Mouse (Mus musculus): ENCODE data around the gene Zmiz2.
"Not testable (repeated sequence)": the region's sequence is repeated elsewhere in the genome, so short reads cannot be mapped to it uniquely, and the experiment has no call there.

Zmiz2 gene

DNA sequence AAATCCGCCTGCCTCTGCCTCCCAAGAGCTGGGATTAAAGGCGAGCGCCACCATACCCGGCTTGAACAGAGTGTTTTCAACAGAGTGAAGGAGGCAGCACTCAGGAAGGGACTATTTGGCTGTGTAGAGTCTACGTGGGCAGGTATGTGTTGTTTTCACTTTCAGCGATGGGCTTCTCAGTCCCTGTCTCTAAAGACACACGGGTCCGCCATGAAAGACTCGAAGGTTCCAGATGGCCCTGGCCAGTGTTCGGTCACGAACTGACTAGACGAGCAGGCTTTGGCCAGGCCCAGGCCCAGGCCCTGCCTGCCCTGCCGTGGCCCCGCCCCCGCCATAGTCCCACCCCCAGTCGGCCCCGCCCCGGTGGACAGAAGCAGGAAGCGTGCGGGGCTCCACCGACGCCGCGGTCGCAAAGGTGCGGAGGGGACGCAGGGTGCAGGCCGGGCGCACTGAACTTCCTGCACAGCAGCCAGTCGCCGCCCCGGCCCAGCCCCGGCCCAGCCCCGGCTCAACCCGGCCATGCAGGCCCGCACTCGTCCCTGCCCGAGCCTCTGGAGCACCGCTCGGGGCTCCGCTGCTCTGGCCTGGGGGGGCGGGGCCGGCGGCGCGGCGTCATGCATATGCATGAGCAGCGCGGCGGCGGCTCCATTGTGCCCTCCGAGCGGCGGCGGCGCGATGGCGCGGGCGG lies at the start of gene Zmiz2:
Gene Zmiz2, plus strand, starts transcription at position 349 of the 688 bp plus-strand sequence.
- peak; percentile 97 to 98 for DNase-seq

DNA sequence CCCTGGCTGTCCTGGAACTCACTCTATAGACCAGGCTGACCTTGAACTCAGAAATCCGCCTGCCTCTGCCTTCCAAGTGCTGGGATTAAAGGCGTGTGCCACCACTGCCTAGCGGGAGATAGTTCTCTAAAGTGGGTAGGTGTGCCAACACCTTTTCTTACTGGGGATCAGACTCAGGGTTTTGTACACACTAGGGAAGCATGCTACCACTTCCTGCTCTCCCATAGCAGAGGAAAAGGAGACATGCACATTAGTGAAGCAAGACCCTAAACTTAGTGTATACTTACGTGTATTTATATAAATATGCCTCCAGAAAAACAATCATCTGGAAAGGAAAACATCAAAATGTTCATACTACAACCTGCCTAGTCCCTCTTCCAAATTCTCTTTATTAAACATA lies 42.9 kb upstream of the Zmiz2 start:
- no peak for DNase-seq

DNA sequence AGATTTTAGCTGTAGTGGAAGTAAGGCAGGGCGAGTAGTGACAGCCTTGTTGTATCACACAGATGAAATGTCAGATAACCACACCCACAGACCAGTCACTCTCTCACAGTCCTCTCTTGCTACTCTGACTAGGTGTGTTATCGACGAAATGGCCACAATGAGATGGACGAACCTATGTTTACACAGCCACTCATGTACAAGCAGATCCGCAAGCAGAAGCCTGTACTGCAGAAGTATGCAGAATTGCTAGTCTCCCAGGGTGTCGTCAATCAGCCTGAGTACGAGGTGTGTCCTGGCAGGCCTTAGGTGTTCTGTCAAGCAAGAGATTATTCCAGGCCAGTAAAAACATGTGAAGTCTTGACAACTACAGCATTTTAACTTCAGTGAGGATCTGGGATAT lies 41.9 kb upstream of the Zmiz2 start:
- peak in 1 of 2 experiments; percentile 16 for DNase-seq

DNA sequence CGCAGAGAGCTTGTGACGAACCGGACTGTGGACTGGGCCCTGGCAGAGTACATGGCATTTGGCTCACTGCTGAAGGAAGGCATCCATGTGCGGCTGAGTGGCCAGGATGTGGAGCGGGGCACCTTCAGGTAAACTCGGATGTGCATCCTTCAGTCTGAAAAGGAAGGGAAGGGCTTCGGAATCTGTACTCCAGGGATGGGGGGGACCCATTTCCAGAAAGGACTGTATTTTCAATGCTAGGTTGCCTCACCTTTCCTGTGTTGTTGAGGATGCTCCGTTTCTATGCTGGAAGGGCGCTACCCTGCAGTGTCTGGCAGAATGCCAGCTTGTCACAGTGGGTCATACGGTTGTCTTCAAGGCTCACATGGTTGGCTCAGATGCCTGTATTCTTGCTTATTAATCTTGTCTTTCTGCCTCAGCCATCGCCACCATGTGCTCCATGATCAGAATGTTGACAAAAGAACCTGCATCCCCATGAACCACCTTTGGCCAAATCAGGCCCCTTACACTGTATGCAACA lies 40.1 kb upstream of the Zmiz2 start:
- no peak for DNase-seq

DNA sequence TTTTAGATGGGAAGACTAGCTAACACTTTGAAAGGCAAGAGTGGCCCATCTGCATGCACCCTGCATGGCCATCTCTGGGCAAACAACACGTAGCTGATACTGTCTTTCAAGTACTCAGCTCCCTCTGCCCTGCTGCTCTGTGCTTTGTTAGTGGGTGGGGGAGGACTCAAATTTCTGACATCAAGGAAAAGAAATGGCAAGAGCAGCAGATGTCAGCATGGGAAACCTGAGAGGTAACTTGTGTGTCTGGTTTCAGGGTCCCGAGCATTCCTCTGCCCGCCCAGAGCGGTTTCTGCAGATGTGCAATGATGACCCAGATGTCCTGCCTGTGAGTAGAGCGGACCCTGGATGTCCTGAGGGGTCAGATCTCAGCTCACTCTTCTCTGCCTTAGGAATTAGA lies 39.3 kb upstream of the Zmiz2 start:
- no peak for DNase-seq

DNA sequence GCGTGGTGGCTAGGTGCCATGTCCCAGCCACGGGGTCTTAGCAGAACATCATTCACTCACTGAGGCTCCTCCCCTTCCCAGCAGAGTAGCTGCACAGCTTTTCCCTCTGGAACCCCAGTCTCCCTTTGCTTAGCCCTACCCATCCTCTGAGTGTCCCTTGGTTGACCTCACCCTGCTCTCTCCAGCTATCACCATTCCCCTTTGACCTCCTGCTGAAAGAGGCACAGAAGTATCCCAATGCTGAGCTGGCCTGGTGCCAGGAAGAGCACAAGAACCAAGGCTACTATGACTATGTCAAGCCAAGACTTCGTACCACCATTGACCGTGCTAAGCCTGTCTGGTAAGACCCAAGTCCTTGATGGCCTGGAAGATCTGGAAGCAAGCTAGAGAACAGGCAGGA lies 33.8 kb upstream of the Zmiz2 start:
- DNase-seq: no peak

DNA sequence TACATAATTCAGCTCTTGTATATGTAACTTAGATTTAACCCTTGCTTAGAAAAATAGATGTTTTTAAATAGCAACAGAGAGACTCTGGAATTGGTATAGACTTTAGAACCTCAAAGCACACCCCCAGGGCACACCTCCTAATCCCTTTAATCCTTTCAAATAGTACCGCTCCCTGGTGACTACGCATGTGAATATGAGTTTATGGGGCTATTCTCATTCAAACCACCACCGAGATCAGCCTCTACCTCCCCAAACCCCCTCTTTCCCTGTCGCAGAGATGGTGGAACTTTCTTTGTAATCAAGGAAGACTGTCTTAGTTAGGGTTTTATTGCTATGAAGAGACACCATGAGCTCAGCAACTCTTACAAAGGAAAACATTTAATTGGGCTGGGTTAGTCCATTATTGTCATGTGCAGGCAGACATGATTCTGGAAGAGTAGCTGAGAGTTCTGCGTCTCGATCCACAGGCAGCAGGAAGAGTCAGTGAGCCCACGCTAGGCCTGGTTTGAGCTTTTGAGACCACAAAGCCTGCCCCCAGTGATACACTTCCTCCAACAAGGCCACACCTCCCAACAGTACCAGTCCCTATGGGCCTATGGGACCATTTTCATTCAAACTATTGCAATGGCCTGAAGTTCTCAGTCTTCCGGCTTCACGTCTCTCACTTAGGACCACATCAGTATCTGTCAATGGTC lies 24.1 kb upstream of the Zmiz2 start:
- no peak for DNase-seq

DNA sequence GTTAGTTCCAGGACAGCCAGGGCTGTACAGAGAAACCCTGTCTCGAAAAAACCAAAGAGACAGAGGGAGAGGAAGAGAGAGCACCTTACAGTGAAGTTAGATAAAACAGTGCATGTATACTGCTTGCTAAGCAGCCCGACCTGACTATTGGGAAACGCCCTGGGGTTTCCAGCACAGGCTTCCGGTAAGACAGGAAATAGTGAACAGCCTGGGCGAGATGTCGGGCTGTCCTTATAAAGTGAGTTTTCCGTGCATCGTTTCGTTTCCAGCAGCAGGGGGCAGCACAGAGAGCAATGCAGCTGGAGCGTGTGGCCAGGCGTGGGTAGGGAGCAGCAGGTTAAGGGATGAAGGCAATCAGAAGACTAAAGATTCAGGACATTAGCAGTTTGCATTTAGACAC lies 23.0 kb upstream of the Zmiz2 start:
- peak; percentile 83 to 85 for DNase-seq

DNA sequence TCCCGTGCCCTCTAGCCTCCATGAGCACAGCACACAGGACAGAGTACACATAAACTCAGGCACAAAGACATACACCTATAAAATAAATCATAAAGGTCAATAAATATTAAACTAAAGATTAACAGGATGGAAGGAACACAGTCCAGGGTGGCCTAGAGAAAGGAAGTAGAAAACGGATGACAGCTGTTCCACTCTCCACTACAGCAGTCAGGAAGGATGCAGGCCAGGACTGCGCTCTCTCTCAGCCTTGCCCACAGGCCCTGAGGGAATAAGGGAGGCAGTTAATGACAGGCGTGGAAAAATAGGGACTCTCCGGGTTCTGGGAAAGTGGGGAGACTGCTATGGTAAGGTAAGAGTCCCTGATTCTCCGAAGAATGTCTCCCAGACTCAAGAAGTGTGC lies 22.4 kb upstream of the Zmiz2 start:
- no peak for DNase-seq

DNA sequence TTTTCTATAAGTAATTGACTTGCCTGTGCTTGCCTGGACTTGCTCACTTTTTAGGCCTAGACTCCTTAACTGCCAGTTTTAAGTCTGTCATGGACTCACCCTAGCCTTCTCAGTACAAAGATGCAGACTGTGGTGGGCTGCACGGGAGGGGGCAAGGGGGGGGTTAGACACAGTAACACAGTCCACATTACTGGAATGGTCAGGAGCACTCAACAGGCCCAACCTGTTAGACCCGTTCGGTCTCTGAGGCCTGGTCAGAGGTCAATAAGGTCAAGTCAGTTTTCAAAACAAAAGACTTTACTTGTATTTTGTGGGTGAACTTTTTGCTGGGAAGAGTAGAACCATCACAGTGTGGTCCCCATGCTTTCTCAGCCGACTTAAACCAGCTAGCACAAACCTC lies 21.7 kb upstream of the Zmiz2 start:
- peak in 1 of 2 experiments; percentile 37 for DNase-seq

DNA sequence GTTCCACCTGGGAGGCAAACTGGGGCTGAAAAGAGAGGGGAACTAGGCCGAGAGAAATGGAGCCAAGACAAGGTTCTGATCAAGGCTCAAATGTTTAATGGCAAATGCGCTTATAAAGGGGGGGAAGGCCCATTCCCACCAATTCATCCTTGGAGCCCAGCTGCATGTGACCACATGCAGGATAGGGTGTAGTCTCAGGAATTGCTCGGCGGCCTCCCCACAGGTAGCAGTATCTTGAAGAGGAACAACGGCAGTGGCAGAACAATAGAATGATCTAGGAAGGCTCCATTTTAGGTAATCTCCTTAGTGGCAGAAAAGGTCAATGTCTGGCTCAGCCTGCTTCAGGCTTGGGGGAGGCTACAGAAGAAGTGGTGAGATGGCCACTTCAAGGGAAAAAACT lies 20.9 kb upstream of the Zmiz2 start:
- not testable (repeated sequence) for DNase-seq

DNA sequence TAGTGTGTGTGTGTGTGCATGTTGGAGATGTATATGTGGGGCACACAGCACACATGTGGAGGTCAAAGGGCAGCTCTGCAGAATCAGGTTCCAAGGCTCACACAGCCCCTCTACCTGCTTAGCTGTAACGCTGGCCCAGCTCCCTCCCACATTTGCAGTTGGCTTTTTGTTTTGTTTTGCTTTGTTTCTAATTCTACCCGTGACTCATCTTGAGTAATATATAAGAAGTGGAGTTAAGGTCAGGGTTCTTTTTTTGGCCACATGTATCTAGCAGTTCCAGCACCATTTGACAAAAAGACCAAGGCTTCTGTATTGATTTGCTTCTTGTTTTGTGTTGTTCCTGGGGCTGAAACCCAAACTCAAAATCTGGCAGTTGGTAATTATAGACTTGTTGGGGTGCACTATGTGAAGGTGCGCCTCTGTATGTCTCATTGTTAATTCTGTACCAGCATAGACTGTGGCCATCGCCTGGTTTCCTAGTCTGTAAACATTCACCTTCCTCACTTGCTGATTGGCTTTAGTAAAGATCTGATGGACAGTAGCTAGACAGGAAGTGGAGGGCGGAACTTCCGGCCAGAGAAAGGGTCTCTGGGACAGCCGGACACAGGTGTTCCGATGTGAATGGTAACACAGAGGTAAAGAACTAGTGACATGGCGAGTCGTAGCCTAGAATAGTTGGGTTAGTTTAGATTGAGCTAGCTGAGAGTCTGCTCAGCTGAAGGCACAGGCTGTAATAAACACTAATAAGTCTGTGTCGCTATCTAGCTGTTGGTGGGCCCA lies 17.3 kb upstream of the Zmiz2 start:
- no peak for DNase-seq

DNA sequence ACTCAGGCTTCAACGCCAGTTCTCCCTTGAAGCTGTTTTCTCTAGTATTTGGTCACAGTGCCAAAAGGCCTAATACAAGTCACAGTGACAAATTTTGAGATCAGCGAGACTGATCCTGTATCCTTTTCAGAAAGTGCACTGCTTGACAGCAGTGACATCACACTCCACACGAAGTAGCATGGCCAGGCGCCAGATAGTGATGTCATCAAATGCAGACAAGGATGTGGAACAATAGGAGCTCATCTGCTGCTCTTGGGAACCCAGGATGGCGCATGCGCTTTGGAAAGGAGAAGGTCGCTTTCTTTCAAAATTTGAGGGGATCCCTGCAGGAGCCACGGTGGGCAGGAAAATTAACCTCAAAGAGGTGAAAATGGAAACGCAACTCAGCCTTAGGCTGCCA lies 16.1 kb upstream of the Zmiz2 start:
- DNase-seq: no peak

DNA sequence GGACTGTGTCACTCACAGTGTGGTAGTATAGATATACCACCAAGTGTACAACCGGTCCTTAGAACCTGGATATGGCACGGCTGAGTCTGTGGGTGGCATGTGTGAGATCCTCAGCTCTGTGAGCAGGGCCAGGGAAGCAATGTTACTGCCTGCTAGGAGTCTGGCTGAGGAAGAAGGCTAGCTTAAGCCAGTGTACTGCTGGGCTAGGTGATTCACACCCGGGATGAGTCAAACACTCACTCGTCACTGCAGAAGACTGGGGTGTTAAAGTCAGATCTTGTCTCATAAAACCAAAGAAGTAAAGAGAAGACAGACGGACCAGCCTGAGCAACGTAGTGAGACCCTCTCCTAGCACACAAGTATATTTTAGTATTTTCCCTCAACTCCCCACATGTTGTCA lies 8.0 kb upstream of the Zmiz2 start:
- no peak for DNase-seq

DNA sequence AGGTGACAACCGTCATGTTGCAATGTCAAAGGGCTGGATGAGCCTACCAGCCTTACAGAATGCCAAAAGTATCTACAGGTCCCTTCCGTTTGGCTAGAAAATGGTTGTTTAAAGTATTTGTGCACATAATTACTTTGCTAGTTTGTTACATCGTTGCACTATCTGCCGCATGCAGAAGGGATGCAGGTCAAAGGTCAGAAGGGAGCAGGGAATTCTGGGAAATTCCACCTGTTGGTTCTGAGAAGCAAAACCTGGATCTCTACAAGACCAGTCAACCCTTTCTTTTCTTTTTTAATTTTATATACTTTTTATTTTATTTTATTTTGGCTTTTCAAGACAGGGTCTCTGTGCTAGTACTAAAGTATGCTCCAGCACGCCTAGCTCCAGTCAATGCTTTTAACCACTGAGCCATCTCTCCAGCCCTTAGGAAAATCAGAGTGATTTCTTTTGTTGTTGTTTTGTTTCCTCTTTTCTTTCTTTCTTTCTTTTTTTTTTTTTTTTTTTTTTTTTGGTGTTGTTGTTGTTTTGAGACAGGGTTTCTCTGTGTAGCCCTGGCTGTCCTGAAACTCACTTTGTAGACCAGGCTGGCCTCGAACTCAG lies 648 bp upstream of the Zmiz2 start:
- DNase-seq: no peak

DNA sequence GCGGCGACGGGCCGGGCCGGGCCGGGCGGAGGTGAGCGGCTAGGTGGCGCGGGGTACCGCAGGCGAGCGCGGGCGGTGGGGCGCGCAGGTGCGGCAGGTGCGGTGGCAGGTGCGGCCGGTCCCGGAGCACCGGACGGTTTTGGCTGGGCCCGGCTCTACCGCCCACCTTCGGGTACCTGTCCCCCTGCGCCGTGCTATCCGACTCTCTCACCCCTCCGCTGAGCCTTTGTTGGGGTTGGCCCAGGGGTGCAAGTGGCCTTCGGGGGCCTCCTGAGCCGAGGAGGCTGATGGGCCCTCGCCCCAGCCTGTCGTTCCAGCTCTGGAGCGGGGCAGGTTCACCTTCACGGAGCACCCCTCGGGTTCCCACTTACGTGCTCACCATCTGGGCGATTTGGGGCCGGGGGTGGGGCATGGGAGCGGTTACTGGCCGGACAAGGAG lies 628 bp downstream of the Zmiz2 start:
- DNase-seq: peak in 1 of 2 experiments; percentile 65

DNA sequence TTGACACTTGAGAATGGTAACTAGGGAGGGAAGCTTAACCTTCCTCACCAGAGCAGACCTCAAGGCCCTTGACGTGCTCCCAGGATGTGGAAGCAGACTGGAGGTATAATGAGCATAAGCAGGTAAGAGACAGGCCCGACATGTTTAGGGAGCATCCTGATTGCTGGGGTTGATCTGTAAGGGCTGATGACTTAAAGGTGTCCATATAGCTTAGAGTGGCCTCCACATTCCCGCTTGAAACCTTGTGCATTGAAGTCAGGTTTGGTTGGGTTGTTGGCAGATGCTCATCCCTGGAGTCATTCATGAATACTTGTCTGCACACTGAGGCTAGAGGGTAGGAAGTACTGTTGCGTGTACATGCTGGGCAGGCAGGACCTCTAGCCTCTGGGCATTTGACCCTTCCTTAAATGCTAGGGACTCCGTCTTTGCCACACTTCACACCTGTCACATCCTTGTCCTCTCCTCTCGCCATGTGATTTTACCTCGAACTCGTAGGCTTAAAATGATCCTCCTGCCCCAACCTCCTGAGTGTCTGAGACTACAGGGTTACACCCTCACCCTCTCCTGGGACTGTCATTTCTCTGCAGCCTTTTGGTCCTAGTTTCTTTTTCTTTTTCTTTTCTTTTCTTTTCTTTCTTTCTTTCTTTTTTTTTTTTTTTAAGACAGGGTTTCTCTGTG lies 1.6 kb downstream of the Zmiz2 start:
- no peak for DNase-seq

DNA sequence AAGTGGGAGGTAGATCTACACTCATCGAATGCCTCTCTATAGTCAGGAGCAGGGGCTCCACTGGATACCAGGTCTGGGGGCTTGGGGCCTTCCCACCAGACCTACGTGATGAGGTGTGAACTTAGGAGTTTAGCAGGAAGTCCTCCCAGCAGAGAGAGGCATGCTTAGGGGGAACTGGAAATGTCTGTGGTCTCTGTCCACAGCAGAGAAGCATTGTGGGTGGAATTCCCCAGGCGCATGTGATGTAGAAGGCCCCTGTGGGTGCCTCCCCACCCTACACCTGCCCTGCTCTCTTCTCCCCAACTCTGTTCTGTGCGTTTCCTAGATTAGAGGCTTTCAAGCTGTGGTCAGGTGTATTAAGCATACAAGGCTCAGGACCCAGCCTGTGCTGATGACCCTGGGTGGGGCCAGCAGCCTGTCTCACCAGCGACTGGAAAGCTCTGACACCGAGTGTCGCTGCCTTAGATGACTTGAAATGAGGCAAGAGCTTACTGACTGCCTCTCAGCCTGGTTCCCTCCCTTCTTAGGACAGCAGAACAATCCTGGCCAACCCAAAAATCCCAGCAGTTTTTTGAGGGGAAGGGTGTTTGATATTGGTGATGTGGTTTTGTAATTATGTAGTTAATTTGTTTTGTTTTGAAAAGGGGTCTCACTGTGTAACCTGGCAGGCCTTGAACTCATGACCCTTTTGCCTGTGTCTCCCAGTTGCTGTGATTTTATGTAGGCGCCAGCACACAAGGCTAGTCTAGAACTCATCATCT lies 2.8 kb downstream of the Zmiz2 start:
- no peak for DNase-seq

DNA sequence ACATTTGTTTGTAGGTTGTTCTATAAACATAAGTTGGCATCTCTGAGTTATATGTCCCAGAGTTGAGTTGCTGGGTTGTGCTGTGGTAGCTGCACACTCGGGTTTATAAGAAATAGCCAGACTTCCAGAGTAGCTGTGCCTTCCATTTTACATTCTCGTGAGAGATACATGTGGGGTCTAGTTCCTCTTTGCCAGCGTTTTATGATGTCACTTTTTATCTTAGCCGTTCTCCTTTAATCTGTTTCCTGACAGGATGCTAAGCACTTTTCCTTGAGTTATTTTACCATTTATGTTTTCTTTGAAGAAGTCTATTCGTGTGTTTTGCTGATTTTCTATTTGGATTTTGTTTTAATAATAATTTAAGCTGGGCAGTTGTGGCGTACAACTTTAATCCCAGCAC lies 4.0 kb downstream of the Zmiz2 start:
- no peak for DNase-seq

DNA sequence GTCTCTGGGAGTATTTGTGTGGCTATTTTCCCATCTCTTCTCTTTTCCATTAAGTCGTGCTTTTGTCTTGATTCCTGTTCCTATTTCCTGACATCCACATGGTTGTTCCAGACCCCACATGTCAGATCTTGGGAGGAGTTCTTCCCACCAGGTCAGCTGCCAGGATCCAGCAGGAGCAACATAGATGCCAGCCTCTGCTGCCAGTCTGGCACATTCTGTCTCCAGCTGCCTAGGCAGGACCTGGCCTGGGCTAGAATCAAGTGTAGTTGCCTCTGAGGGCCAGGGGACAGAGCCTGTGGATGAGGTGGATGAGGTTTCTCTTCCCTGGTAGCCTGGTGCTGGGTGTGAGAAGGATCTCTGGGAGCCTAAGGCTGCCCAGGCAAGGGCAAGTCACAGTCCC lies 5.0 kb downstream of the Zmiz2 start:
- no peak for DNase-seq

DNA sequence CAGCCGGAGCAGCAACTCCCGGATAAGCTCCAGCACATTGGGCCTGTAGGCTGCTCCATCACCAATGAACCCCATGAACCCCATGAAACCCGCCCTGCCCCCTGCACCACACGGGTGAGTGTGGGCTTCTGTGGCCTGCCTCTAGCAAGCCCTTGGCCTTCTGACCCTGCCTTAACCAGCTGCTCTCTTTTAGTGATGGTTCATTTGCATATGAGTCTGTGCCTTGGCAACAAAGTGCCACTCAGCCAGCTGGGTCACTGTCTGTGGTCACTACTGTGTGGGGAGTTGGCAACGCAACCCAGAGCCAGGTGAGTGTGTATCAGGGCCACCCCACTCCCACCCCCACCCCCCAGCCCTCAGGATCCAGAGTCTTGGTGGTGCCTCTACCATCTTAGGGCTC lies 6.7 kb downstream of the Zmiz2 start:
- DNase-seq: peak in 1 of 2 experiments; percentile 52

DNA sequence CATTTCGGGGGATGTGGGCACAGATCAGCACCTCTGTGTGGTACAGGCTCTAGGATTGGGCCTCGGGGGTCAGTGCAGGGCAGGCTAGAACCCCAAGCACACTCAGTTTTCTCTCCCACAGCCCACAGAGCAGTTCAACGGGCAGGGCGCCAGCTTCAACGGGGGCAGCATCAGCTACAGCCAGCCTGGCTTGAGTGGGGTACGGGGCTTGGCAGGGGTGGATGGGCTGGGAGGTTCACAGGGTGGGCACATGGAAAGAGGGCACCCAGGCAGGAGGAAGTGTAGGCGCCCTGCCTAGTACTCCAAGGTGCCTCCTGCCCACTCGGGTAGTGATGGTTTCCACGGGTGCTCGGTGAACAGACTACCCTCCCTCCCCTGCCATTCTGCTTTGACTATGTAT lies 9.3 kb downstream of the Zmiz2 start:
- DNase-seq: no peak
